ENCODE assay signal across 8 mouse cellular contexts in the genomic region with DNA sequence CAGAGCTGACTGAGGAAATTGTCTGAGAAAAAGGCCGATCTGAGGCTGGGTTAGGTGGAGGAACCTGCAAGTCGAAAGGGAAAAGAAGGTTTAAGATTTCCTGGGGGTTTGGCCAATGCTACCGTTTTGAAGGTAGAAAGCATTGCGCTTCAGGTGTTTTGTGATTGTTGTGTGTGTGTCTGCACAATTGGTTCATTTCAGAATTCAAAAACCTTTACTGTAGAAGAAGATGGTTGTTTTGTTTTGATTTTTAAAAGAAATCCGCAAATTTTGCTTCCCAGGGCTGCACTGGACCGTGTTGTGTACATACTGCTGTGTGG. TPM values are rescaled to one million over a fixed set of nuclear protein-coding genes. Genes with fewer than 3 reads are reported as not detected.
A peak's percentile ranks its signal among the peaks of the same experiment; 100 is the strongest.
DNase-seq lines count a peak whose midpoint lies in the region; ATAC-seq and TF ChIP-seq lines count a peak whose summit lies in the region.

No protein-coding gene starts in this region.

- TF ChIP-seq RAD21 in MEL (IDR thresholded peaks at IDR 0.05; ENCODE audit: low read depth, low read length) = no peak

- H3K4me3 ChIP-seq in heart, postnatal 0 days (ENCODE audit: low read depth, low read length) = peak overlapping the region; percentile 87
- H3K4me3 ChIP-seq in MEL (ENCODE audit: control insufficient read depth in 1 of 2, insufficient read depth in 1 of 2, low read depth in 2 of 2, low read length in 2 of 2) = peak overlapping the region; percentile 76 to 99
- peak overlapping the region; percentile 82 for H3K4me3 ChIP-seq in midbrain, embryonic 10.5 days

- ATAC-seq in heart, postnatal 0 days (ENCODE audit: insufficient read depth, low read depth) = no peak

- peaks cover 2% of the 10 kb centered on the region; the same call in 1 of the 2 replicates for H3K79me2 ChIP-seq in MEL (ENCODE audit: control insufficient read depth, insufficient read depth, low read length, poor library complexity)

- H3K9ac ChIP-seq in heart, postnatal 0 days (replicated peaks; ENCODE audit: low read depth, low read length) = peak overlapping the region; percentile 89
- peak overlapping the region; percentile 84 for H3K9ac ChIP-seq in MEL (ENCODE audit: control insufficient read depth, low read depth, low read length, poor library complexity, severe bottlenecking)

- TF ChIP-seq EP300 in heart, postnatal 0 days (IDR thresholded peaks at IDR 0.05; ENCODE audit: low read depth) = no peak
- no peak for TF ChIP-seq EP300 in MEL (IDR thresholded peaks at IDR 0.05; ENCODE audit: low read depth in 1 of 2, low read length in 2 of 2)

- TF ChIP-seq POLR2A in MEL (IDR thresholded peaks at IDR 0.05; ENCODE audit: control insufficient read depth in 1 of 2, insufficient read depth in 1 of 2, low read depth in 1 of 2, low read length in 2 of 2, poor library complexity in 1 of 2) = no peak

- H3K9me3 ChIP-seq in heart, postnatal 0 days (replicated peaks; ENCODE audit: control insufficient read depth, low read length) = no peaks in the 10 kb centered on the region
- H3K9me3 ChIP-seq in MEL (replicated peaks; ENCODE audit: insufficient read depth, low read length) = no peaks in the 10 kb centered on the region
- H3K9me3 ChIP-seq in midbrain, embryonic 10.5 days (replicated peaks) = no peaks in the 10 kb centered on the region

- intact Hi-C loops in heart, postnatal 10 days (cut with DNase I) = loop anchor here (5.0 kb wide), 1 partner anchor 90 kb away; the partner anchor contains the start of gene Etv3
- intact Hi-C loops in left cerebral cortex, postnatal 36 days (cut with DNase I) = loop anchor here (5.0 kb wide), 2 partner anchors 45 to 50 kb away; no protein-coding TSS in a partner anchor

- no peak for DNase-seq in heart, postnatal 0 days (ENCODE audit: low spot score)
- no peak for DNase-seq in heart, postnatal 10 days
- DNase-seq in MEL (ENCODE audit: low read depth, low spot score) = peak; percentile 66
- DNase-seq in forelimb bud, embryonic 11.5 days (ENCODE audit: low read depth, low spot score) = peak; percentile 50
- no peak for DNase-seq in midbrain, embryonic 10.5 days (ENCODE audit: low spot score)
- DNase-seq in layer of hippocampus, postnatal 25 days (ENCODE audit: extremely low spot score in 1 of 2, low spot score in 1 of 2) = no peak
- DNase-seq in left cerebral cortex, postnatal 36 days (ENCODE audit: low spot score in 2 of 2) = no peak
- no peak for DNase-seq in spleen, postnatal 4 days (ENCODE audit: low spot score in 2 of 2)

- no peak for TF ChIP-seq CTCF in heart, postnatal 0 days (IDR thresholded peaks at IDR 0.05; ENCODE audit: low read depth)
- TF ChIP-seq CTCF in MEL (IDR thresholded peaks at IDR 0.05 in 2 of 3, conservative IDR thresholded peaks at IDR 0.05 in 1 of 3; ENCODE audit: control insufficient read depth in 1 of 3, insufficient read depth in 1 of 3, low read depth in 2 of 3, low read length in 3 of 3, poor library complexity in 1 of 3, severe bottlenecking in 1 of 3) = no peak

- no peaks in the 10 kb centered on the region for H3K27me3 ChIP-seq in heart, postnatal 0 days (ENCODE audit: control insufficient read depth, insufficient read depth, low read length)
- no peaks in the 10 kb centered on the region for H3K27me3 ChIP-seq in MEL (ENCODE audit: control insufficient read depth in 1 of 2, insufficient read depth in 2 of 2, low read length in 2 of 2)
- peaks cover 5% of the 10 kb centered on the region; the same call in 1 of the 2 replicates for H3K27me3 ChIP-seq in midbrain, embryonic 10.5 days (ENCODE audit: low read depth, poor library complexity, severe bottlenecking)

- H3K4me1 ChIP-seq in heart, postnatal 0 days (ENCODE audit: control insufficient read depth, insufficient read depth) = peaks cover 23% of the 10 kb centered on the region
- peaks cover 0 to 21% of the 10 kb centered on the region in 2 experiments; a peak in 3 of 4 replicates for H3K4me1 ChIP-seq in MEL (ENCODE audit: control insufficient read depth in 1 of 2, insufficient read depth in 2 of 2, low read length in 2 of 2)
- peaks cover 45% of the 10 kb centered on the region for H3K4me1 ChIP-seq in midbrain, embryonic 10.5 days

- H3K4me2 ChIP-seq in heart, postnatal 0 days (ENCODE audit: low read depth, low read length) = peak overlapping the region; percentile 79

- H3K36me3 ChIP-seq in heart, postnatal 0 days (replicated peaks; ENCODE audit: control insufficient read depth, insufficient read depth, low read length) = no peaks in the 10 kb centered on the region
- peaks cover 0 to 7% of the 10 kb centered on the region in 2 experiments; a peak in 2 of 4 replicates for H3K36me3 ChIP-seq in MEL (ENCODE audit: control insufficient read depth in 1 of 2, insufficient read depth in 2 of 2, low read length in 2 of 2)
- peaks cover 4% of the 10 kb centered on the region; the same call in 1 of the 2 replicates for H3K36me3 ChIP-seq in midbrain, embryonic 10.5 days

- 1% methylated on average over 6 of the region's 6 CpGs for WGBS in heart, postnatal 0 days
- WGBS in midbrain, embryonic 10.5 days = 2% methylated on average over 6 of the region's 6 CpGs

- peak overlapping the region; percentile 92 for H3K27ac ChIP-seq in heart, postnatal 0 days (ENCODE audit: low read depth)
- H3K27ac ChIP-seq in MEL (ENCODE audit: control insufficient read depth, low read depth, low read length) = no peak overlapping the region
- peak overlapping the region; percentile 91 for H3K27ac ChIP-seq in midbrain, embryonic 10.5 days (replicated peaks)

TF ChIP-seq in MEL, 35 proteins besides CTCF, POLR2A, EP300 and RAD21:
- TF ChIP-seq USF1 (IDR thresholded peaks at IDR 0.05; ENCODE audit: low read depth, low read length) (no peak), UBTF (IDR thresholded peaks at IDR 0.05; ENCODE audit: borderline replicate concordance, insufficient read depth, low read depth, low read length) (0 out of 2 replicates have a peak, but pooled peaks have one; percentile 28), CHD1 (IDR thresholded peaks at IDR 0.05; ENCODE audit: low read depth, low read length) (0 out of 2 replicates have a peak, but pooled peaks have one; percentile 71), MAX (IDR thresholded peaks at IDR 0.05; ENCODE audit: low read length) (0 out of 2 replicates have a peak, but pooled peaks have one; percentile 12), ETS1 (IDR thresholded peaks at IDR 0.05; ENCODE audit: low read depth, low read length) (no peak), MEF2A (IDR thresholded peaks at IDR 0.05; ENCODE audit: extremely low read depth, insufficient replicate concordance, low read depth, low read length, poor library complexity, severe bottlenecking) (no peak), TBP (IDR thresholded peaks at IDR 0.05; ENCODE audit: low read depth, low read length) (no peak), ZKSCAN1 (IDR thresholded peaks at IDR 0.05; ENCODE audit: low read depth, low read length) (peak; percentile 24; the same call in 1 of the 2 replicates), TAL1 (IDR thresholded peaks at IDR 0.05; ENCODE audit: low read length) (no peak), KAT2A (conservative IDR thresholded peaks at IDR 0.05; ENCODE audit: low read depth, low read length) (no peak), MXI1 (IDR thresholded peaks at IDR 0.05; ENCODE audit: low read depth, low read length) (peak; percentile 7; the same call in 1 of the 2 replicates), GABPA (IDR thresholded peaks at IDR 0.05; ENCODE audit: low read depth, low read length) (no peak), ZNF384 (IDR thresholded peaks at IDR 0.05; ENCODE audit: low read depth, low read length) (no peak)

RNA-seq across cellular contexts. Expression of gene Arhgef11, which starts 0.4 kb away (rescaled TPM):
- total RNA-seq in heart, postnatal 0 days (2014; rRNA removed; ENCODE audit: low replicate concordance) = 18.6 and 29.9 TPM in 2 replicates
- polyA plus RNA-seq in heart, postnatal 0 days (2015; fragmentation: Nextera tagmentation; extraction: Ambion mirVana) = 4.5 and 5.3 TPM in 2 replicates
- 10 to 100 TPM; 23.0 to 23.1 TPM for total RNA-seq in heart, postnatal 10 days (2021)
- total RNA-seq in MEL (2012; rRNA removed) = 2.0 and 2.3 TPM in 2 replicates
- polyA plus RNA-seq in MEL (2012; ENCODE audit: insufficient read depth in 1 of 2, insufficient read length in 2 of 2, low read depth in 1 of 2, low replicate concordance in 2 of 2, missing spikeins in 1 of 2) = 1 to 10 TPM in 1 of 2 experiments, not detected in 1; 4.9 TPM
- polyA plus RNA-seq in midbrain, embryonic 10.5 days (2016; fragmentation: Nextera tagmentation; extraction: Ambion mirVana) = 12.9 and 15.5 TPM in 2 replicates
- total RNA-seq in layer of hippocampus, postnatal 25 days (2021) = 10 to 100 TPM; 58.5 to 66.4 TPM
- 10 to 100 TPM; 55.6 to 60.3 TPM for total RNA-seq in left cerebral cortex, postnatal 36 days (2021)

Comparison
In these comparisons a context has a peak if more than half of its experiments do, and no peak if none do; other contexts are left out.
1. DNase-seq: peak in MEL (single experiment) and forelimb bud, embryonic 11.5 days (single experiment); none in heart, postnatal 0 days (single experiment), heart, postnatal 10 days (0 of 2), midbrain, embryonic 10.5 days (single experiment), layer of hippocampus, postnatal 25 days (0 of 2), left cerebral cortex, postnatal 36 days (0 of 2) and spleen, postnatal 4 days (0 of 2).
2. Peak in every context shown above with its lines, with median percentiles within 50 percentile points of each other: H3K4me3 ChIP-seq.